Mouse (Mus musculus) layer of hippocampus, adult 9-10 months (tissue): ENCODE results near the gene Txndc16.

Experiments used
- DNase-seq: peaks from one replicate; pipeline ENCODE4 v3.0.0; 2022; ENCODE audit warnings: low spot score

Gene Txndc16

DNA sequence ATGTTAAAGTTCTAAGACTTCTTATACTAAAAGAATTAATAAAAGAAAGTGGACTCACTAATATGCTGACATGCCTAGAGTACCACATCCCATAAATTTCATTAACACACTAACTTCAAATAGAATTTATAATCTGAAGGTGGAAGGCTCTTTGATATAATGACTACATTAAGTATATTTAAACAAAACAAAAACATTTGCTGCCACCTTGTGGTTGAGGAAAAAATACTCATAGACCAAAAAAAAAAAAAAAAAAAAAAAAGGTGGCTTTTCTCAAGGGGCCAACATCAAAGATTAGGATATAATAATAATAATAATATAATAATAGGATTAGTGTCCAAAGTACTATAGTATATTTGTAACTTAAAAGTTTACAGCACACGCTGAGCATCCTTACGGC lies 66.9 kb downstream of the Txndc16 start:
- no peak for DNase-seq

DNA sequence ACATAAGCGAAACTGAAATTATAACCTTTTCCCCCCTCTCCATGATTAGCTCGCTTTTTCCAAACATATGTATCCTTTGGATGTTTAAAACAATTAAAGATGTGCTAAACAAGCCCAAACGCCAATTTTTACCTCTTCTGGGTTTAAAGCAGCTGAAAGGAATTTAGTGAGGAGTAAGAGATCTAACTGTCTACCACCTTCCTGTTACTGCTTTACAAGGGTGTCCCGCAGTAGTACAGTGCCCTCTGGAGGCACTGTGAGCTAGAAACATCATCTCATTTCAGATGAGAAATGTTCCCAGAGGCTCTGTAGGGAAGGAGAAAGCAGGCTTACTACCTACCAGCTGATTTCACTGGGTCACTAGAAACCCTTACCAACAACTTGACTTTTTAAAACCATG lies 77.6 kb downstream of the Txndc16 start:
- DNase-seq, result no peak

GRCm38 (mm10) chr14:45140344-45141080 lies 79.6 kb downstream of the Txndc16 start:
- DNase-seq, result no peak

GRCm38 (mm10) chr14:45135961-45136360 lies 84.2 kb downstream of the Txndc16 start:
- no peak for DNase-seq

GRCm38 (mm10) chr14:45135560-45135959 lies 84.6 kb downstream of the Txndc16 start:
- no peak for DNase-seq

- no peak for DNase-seq
Measured at GRCm38 (mm10) chr14:45118359-45118758, 101.8 kb downstream of the Txndc16 start.

- DNase-seq, result no peak
Measured at GRCm38 (mm10) chr14:45102201-45102600, 117.9 kb downstream of the Txndc16 start.

DNA sequence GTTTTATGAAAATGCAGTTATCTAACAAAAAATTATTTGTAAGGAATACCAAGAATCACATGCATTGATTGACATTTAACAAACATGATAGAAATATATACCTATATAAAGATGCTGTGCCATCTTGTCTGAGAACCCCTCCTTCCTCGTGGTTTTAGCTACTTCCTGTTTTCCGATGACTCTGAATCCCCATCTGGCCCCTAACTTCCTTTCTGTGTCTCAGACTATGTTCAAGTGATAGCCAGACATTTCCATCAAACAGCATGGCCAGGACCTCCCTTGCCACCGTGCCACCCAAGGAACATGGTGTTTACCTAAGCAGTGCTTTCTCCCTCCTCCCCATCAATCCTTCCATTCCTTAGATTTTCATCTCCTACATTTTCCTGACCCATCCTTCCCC lies 127.8 kb downstream of the Txndc16 start:
- no peak for DNase-seq

DNA sequence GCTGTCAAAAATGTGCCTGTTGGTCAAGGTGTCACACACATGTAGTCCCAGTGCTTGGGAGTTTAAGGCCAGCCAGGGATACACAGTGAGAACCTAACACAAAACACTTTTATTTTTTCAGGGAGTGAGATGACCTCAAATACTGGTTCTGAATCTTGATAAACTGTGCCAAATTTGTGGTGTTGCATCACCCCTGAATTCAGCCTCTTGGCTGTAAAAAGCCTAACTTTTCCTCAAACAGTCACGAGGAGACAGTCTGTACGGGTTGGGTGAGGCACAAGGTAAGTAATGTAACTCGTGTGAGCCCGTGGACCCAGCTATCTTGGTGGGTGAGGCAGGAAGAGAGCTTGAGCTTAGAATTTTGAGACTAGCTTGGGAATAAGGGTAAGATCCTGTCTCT lies 130.1 kb downstream of the Txndc16 start:
- no peak for DNase-seq

- no peak for DNase-seq
Measured at GRCm38 (mm10) chr14:45085651-45086425, 134.3 kb downstream of the Txndc16 start.

DNA sequence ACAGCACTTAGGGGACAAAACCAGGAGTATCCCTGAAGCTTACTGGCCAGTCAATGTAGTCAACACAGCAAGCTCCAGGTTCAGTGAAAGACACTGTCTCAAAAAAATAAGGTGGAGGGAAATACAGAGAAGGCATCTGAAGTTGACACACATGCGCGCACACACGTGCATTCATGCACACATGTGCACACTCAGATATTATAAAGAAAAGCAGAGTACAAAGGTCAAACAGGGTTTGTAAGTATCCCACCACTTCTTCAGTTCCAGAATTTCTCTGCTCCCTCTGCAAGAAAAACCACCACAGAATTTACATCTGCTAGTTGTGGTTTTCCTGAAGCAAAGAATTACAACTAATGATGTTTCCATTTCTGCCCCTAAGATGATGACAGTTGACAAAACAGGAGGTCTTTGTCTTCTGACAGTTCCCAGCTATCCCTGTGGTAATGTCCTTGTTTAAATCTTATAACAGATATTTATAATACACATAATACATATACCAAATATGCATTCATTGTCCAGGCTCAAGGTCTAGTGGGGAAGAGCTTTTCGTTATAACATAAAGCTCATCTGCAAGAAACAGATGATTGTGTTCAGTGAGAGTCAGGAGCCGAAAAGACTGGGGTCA lies 135.4 kb downstream of the Txndc16 start:
- DNase-seq, result no peak

DNA sequence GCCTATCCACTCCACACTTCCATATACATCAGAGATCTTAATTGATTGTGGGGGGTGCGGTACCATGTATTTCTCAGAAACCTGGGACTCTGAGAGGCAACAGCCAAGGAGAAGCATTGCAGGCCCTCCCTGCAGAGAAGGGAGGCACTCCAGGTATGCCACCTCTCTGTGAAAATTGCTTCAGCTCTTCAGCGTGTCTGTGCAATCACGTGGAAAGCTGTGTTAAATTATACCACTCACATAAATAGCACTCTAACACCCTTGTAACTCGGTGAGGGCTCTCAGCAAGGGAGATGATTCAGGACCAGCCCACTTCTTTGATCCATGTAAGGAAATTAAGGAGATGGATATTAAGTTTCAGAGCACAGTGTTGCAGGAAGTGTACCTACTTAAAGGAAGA lies 136.6 kb downstream of the Txndc16 start:
- no peak for DNase-seq
